Mouse (Mus musculus): Measurements from ENCODE around the gene Xpc. TPM values are rescaled to one million over a fixed set of nuclear protein-coding genes. Genes with fewer than 3 reads are reported as not detected.

The Xpc gene
- polyA plus RNA-seq, 1 experiment, result 17.7 TPM

GRCm38 (mm10) chr6:91459471-91459870 lies 56.2 kb downstream of the Xpc start:
- H3K4me3 ChIP-seq (ENCODE audit: insufficient read depth, low read depth, low read length), result no peak overlapping the region
- H3K36me3 ChIP-seq (ENCODE audit: control insufficient read depth, insufficient read depth, low read length), result 0 out of 2 replicates have a peak, but pooled peaks cover 2% of the 10 kb centered on the region
- TF ChIP-seq CTCF (conservative IDR thresholded peaks at IDR 0.05; ENCODE audit: insufficient read depth, insufficient read length, low read depth, low read length) (no peak), POLR2A (IDR thresholded peaks at IDR 0.05; ENCODE audit: low read depth, low read length) (no peak)
- H3K4me1 ChIP-seq (ENCODE audit: control insufficient read depth, insufficient read depth, low read length), result no peaks in the 10 kb centered on the region
- no peaks in the 10 kb centered on the region for H3K27me3 ChIP-seq (replicated peaks; ENCODE audit: control insufficient read depth, insufficient read depth, low read length)
- H3K27ac ChIP-seq (ENCODE audit: insufficient read depth, low read depth, low read length), result no peak overlapping the region
- WGBS, result 45% methylated on average over 1 of the region's 1 CpGs
- peak; percentile 92 for DNase-seq

GRCm38 (mm10) chr6:91454546-91454945 lies 61.1 kb downstream of the Xpc start:
- no peak overlapping the region for H3K4me3 ChIP-seq (ENCODE audit: insufficient read depth, low read depth, low read length)
- TF ChIP-seq CTCF (conservative IDR thresholded peaks at IDR 0.05; ENCODE audit: insufficient read depth, insufficient read length, low read depth, low read length), result no peak
- TF ChIP-seq POLR2A (IDR thresholded peaks at IDR 0.05; ENCODE audit: low read depth, low read length), result no peak
- H3K36me3 ChIP-seq (ENCODE audit: control insufficient read depth, insufficient read depth, low read length), result no peaks in the 10 kb centered on the region
- H3K27me3 ChIP-seq (replicated peaks; ENCODE audit: control insufficient read depth, insufficient read depth, low read length), result no peaks in the 10 kb centered on the region
- H3K4me1 ChIP-seq (ENCODE audit: control insufficient read depth, insufficient read depth, low read length), result no peaks in the 10 kb centered on the region
- 30% methylated on average over 5 of the region's 5 CpGs for WGBS
- no peak for DNase-seq
- H3K27ac ChIP-seq (ENCODE audit: insufficient read depth, low read depth, low read length), result no peak overlapping the region

GRCm38 (mm10) chr6:91452056-91452455 lies 63.6 kb downstream of the Xpc start:
- TF ChIP-seq POLR2A (IDR thresholded peaks at IDR 0.05; ENCODE audit: low read depth, low read length) (no peak), CTCF (conservative IDR thresholded peaks at IDR 0.05; ENCODE audit: insufficient read depth, insufficient read length, low read depth, low read length) (no peak)
- Histone ChIP-seq H3K27ac (ENCODE audit: insufficient read depth, low read depth, low read length) (no peak overlapping the region), H3K4me3 (ENCODE audit: insufficient read depth, low read depth, low read length) (no peak overlapping the region), H3K36me3 (ENCODE audit: control insufficient read depth, insufficient read depth, low read length) (no peaks in the 10 kb centered on the region), H3K4me1 (ENCODE audit: control insufficient read depth, insufficient read depth, low read length) (no peaks in the 10 kb centered on the region), H3K27me3 (replicated peaks; ENCODE audit: control insufficient read depth, insufficient read depth, low read length) (no peaks in the 10 kb centered on the region)
- no peak for DNase-seq
- 61% methylated on average over 1 of the region's 1 CpGs for WGBS

GRCm38 (mm10) chr6:91449472-91450225 lies 66.0 kb downstream of the Xpc start:
- no peak overlapping the region for H3K27ac ChIP-seq (ENCODE audit: insufficient read depth, low read depth, low read length)
- no peaks in the 10 kb centered on the region for H3K36me3 ChIP-seq (ENCODE audit: control insufficient read depth, insufficient read depth, low read length)
- no peak for DNase-seq
- TF ChIP-seq CTCF (conservative IDR thresholded peaks at IDR 0.05; ENCODE audit: insufficient read depth, insufficient read length, low read depth, low read length) (no peak), POLR2A (IDR thresholded peaks at IDR 0.05; ENCODE audit: low read depth, low read length) (no peak)
- H3K27me3 ChIP-seq (replicated peaks; ENCODE audit: control insufficient read depth, insufficient read depth, low read length), result no peaks in the 10 kb centered on the region
- WGBS, result 50% methylated on average over 3 of the region's 3 CpGs
- no peak overlapping the region for H3K4me3 ChIP-seq (ENCODE audit: insufficient read depth, low read depth, low read length)
- H3K4me1 ChIP-seq (ENCODE audit: control insufficient read depth, insufficient read depth, low read length), result no peaks in the 10 kb centered on the region

- no peak for TF ChIP-seq POLR2A (IDR thresholded peaks at IDR 0.05; ENCODE audit: low read depth, low read length)
- TF ChIP-seq CTCF (conservative IDR thresholded peaks at IDR 0.05; ENCODE audit: insufficient read depth, insufficient read length, low read depth, low read length), result no peak
- Histone ChIP-seq H3K4me1 (ENCODE audit: control insufficient read depth, insufficient read depth, low read length) (peaks cover 4% of the 10 kb centered on the region; the same call in 1 of the 2 replicates), H3K27me3 (replicated peaks; ENCODE audit: control insufficient read depth, insufficient read depth, low read length) (no peaks in the 10 kb centered on the region), H3K27ac (ENCODE audit: insufficient read depth, low read depth, low read length) (no peak overlapping the region), H3K4me3 (ENCODE audit: insufficient read depth, low read depth, low read length) (no peak overlapping the region), H3K36me3 (ENCODE audit: control insufficient read depth, insufficient read depth, low read length) (no peaks in the 10 kb centered on the region)
- 78% methylated on average over 3 of the region's 3 CpGs for WGBS
- DNase-seq, result no peak
These were observed 70.4 kb downstream of the Xpc start for GRCm38 (mm10) chr6:91445316-91445715.

GRCm38 (mm10) chr6:91441145-91441662 lies 74.5 kb downstream of the Xpc start:
- Histone ChIP-seq H3K36me3 (ENCODE audit: control insufficient read depth, insufficient read depth, low read length) (no peaks in the 10 kb centered on the region), H3K27me3 (replicated peaks; ENCODE audit: control insufficient read depth, insufficient read depth, low read length) (no peaks in the 10 kb centered on the region), H3K4me1 (ENCODE audit: control insufficient read depth, insufficient read depth, low read length) (peaks cover 4% of the 10 kb centered on the region; the same call in 1 of the 2 replicates), H3K27ac (ENCODE audit: insufficient read depth, low read depth, low read length) (no peak overlapping the region), H3K4me3 (ENCODE audit: insufficient read depth, low read depth, low read length) (peak overlapping the region; percentile 74)
- WGBS, result 1% methylated on average over 19 of the region's 19 CpGs
- no peak for DNase-seq
- TF ChIP-seq POLR2A (IDR thresholded peaks at IDR 0.05; ENCODE audit: low read depth, low read length), result no peak
- TF ChIP-seq CTCF (conservative IDR thresholded peaks at IDR 0.05; ENCODE audit: insufficient read depth, insufficient read length, low read depth, low read length), result no peak

GRCm38 (mm10) chr6:91440474-91441144 lies 75.1 kb downstream of the Xpc start:
- WGBS, result 2% methylated on average over 30 of the region's 30 CpGs
- peak; percentile 97 for DNase-seq
- Histone ChIP-seq H3K4me1 (ENCODE audit: control insufficient read depth, insufficient read depth, low read length) (peaks cover 4% of the 10 kb centered on the region; the same call in 1 of the 2 replicates), H3K27ac (ENCODE audit: insufficient read depth, low read depth, low read length) (no peak overlapping the region; the same call in 1 of the 2 replicates), H3K4me3 (ENCODE audit: insufficient read depth, low read depth, low read length) (peak overlapping the region; percentile 74), H3K27me3 (replicated peaks; ENCODE audit: control insufficient read depth, insufficient read depth, low read length) (no peaks in the 10 kb centered on the region), H3K36me3 (ENCODE audit: control insufficient read depth, insufficient read depth, low read length) (no peaks in the 10 kb centered on the region)
- TF ChIP-seq POLR2A (IDR thresholded peaks at IDR 0.05; ENCODE audit: low read depth, low read length) (peak; percentile 61), CTCF (conservative IDR thresholded peaks at IDR 0.05; ENCODE audit: insufficient read depth, insufficient read length, low read depth, low read length) (no peak)

Other genes with a start within 250 kb of the Xpc start
- 0.03 and 0.05 TPM in 2 replicates for gene Wnt7a, start 104.5 kb downstream of the Xpc start, polyA plus RNA-seq (2012; rRNA removed)
- gene Chchd4, start 42.3 kb downstream of the Xpc start, polyA plus RNA-seq (2012; rRNA removed), result 12.7 and 16.0 TPM in 2 replicates
- gene Tmem43, start 42.2 kb downstream of the Xpc start, polyA plus RNA-seq (2012; rRNA removed), result 27.5 and 30.2 TPM in 2 replicates
- 23.8 and 25.5 TPM in 2 replicates for gene Lsm3, start within 50 bp of the Xpc start, polyA plus RNA-seq (2012; rRNA removed)
- gene Slc6a6, start 168.2 kb upstream of the Xpc start, polyA plus RNA-seq (2012; rRNA removed), result 277 and 336 TPM in 2 replicates

Data from kidney, adult 2 months (tissue).